Mouse (Mus musculus) intestine, postnatal 0 days (tissue): ENCODE data around the gene Isca2. TPM values are rescaled to one million over a fixed set of nuclear protein-coding genes. Genes with fewer than 3 reads are reported as not detected.

Experiments
- ATAC-seq: fragments of 200-750 bp; cut with Nextera tagmentation; 2 replicates; pipeline ENCODE4 v1.8.0; 2017; ENCODE audit warnings: mild to moderate bottlenecking, moderate TSS enrichment, moderate library complexity
- H3K27ac ChIP-seq: fragments of 300-500 bp; sonication (generic); 2 replicates; pipeline ENCODE4 v1.5.1; 2014; ENCODE audit warnings: mild to moderate bottlenecking, low read depth, low read length, moderate library complexity
- H3K27me3 ChIP-seq: fragments of 300-500 bp; sonication (generic); replicated peaks from 2 replicates; pipeline ENCODE4 v1.6.1; 2014; ENCODE audit warnings: low read length, mixed read lengths; ENCODE audit not compliant: control insufficient read depth, insufficient read depth
- H3K36me3 ChIP-seq: fragments of 300-500 bp; sonication (generic); 2 replicates; pipeline ENCODE4 v1.6.1; 2014; ENCODE audit warnings: mild to moderate bottlenecking, moderate library complexity; ENCODE audit not compliant: control insufficient read depth, insufficient read depth
- H3K4me1 ChIP-seq: fragments of 300-500 bp; sonication (generic); replicated peaks from 2 replicates; pipeline ENCODE4 v1.6.1; 2014; ENCODE audit warnings: antibody characterized with exemption, low read length, mixed read lengths; ENCODE audit not compliant: control insufficient read depth, insufficient read depth
- H3K4me2 ChIP-seq: fragments of 300-500 bp; sonication (generic); replicated peaks from 2 replicates; pipeline ENCODE4 v1.6.1; 2014; ENCODE audit warnings: low read depth, mild to moderate bottlenecking, moderate library complexity
- H3K4me3 ChIP-seq: fragments of 300-500 bp; sonication (generic); 2 replicates; pipeline ENCODE4 v1.5.1; 2014; ENCODE audit warnings: low read depth, low read length
- H3K9ac ChIP-seq: fragments of 300-500 bp; sonication (generic); 2 replicates; pipeline ENCODE4 v1.6.1; 2014; ENCODE audit warnings: mild to moderate bottlenecking, low read depth, low read length
- H3K9me3 ChIP-seq: fragments of 300-500 bp; sonication (generic); 2 replicates; pipeline ENCODE4 v1.6.1; 2016; ENCODE audit warnings: mixed run types; ENCODE audit not compliant: control insufficient read depth
- CTCF ChIP-seq: sonication (generic); IDR thresholded peaks from 2 replicates; pipeline ENCODE4 v1.5.1; 2016; ENCODE audit warnings: low read depth, mild to moderate bottlenecking, control low read depth, antibody characterized with exemption, moderate library complexity
- WGBS: fragments of 180-500 bp; shearing (Covaris S2); extraction: QIAGEN DNeasy Blood & Tissue Kit; methylation state at CpG from one replicate; pipeline ENCODE4 v1.1.7; 2014; 5-methylcytosine and 5-hydroxymethylcytosine counted together
- polyA plus RNA-seq: library from polyadenylated mRNA; unstranded; fragments of >200 nt; fragmentation: Nextera tagmentation; extraction: Ambion mirVana; gene quantifications from 2 replicates; pipeline ENCODE4 v1.2.1, GENCODE M21; 2015

Gene Isca2
- polyA plus RNA-seq, 1 experiment from 2014 or later = 119 TPM

DNA sequence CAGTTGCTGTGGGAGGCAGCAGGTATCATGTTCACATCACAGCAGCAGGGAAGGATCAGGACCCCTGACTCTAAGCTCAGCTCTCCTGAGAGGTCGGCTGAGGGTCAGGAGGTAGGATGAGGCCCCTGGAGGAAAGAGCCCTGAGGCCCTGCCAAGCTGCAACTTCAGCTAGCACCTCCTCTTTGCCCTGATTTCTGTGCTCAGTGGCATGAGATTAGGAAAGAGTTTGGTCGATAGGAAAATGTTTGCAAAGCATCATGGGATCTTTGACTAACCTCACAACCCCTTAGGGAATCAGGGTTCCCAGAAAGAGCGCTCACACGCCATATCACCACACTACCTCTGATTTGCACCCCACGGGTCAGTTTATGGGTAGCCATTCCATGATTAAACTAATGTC, 33.7 kb downstream of the Isca2 start:
- Histone ChIP-seq H3K9ac (no peak overlapping the region), H3K4me1 (peaks cover 2% of the 10 kb centered on the region; the same call in 1 of the 2 replicates), H3K4me2 (0 out of 2 replicates have a peak overlapping the region, but pooled peaks have one; percentile 27), H3K27ac (peak overlapping the region; percentile 46), H3K4me3 (no peak overlapping the region), H3K9me3 (no peaks in the 10 kb centered on the region), H3K36me3 (no peaks in the 10 kb centered on the region), H3K27me3 (no peaks in the 10 kb centered on the region)
- no peak for TF ChIP-seq CTCF
- WGBS = 40% methylated on average over 5 of the region's 5 CpGs
- 0 out of 2 replicates have a peak, but pooled peaks have one; percentile 16 for ATAC-seq

GRCm38 (mm10) chr12:84807351-84807750, 34.3 kb downstream of the Isca2 start:
- no peaks in the 10 kb centered on the region for H3K9me3 ChIP-seq
- H3K36me3 ChIP-seq = no peaks in the 10 kb centered on the region
- H3K4me3 ChIP-seq = no peak overlapping the region
- H3K27ac ChIP-seq = no peak overlapping the region
- H3K4me1 ChIP-seq = peaks cover 2% of the 10 kb centered on the region; the same call in 1 of the 2 replicates
- no peak for ATAC-seq
- no peak overlapping the region for H3K9ac ChIP-seq
- WGBS = 71% methylated on average over 13 of the region's 13 CpGs
- H3K27me3 ChIP-seq = no peaks in the 10 kb centered on the region
- TF ChIP-seq CTCF = no peak
- H3K4me2 ChIP-seq = no peak overlapping the region

GRCm38 (mm10) chr12:84809033-84809432, 36.0 kb downstream of the Isca2 start:
- ATAC-seq = no peak
- Histone ChIP-seq H3K4me2 (no peak overlapping the region), H3K27ac (no peak overlapping the region), H3K9me3 (no peaks in the 10 kb centered on the region), H3K27me3 (no peaks in the 10 kb centered on the region), H3K9ac (no peak overlapping the region), H3K4me1 (peaks cover 2% of the 10 kb centered on the region; the same call in 1 of the 2 replicates), H3K36me3 (no peaks in the 10 kb centered on the region), H3K4me3 (no peak overlapping the region)
- no peak for TF ChIP-seq CTCF
- WGBS = 82% methylated on average over 6 of the region's 6 CpGs

GRCm38 (mm10) chr12:84810810-84811209, 37.8 kb downstream of the Isca2 start:
- H3K4me1 ChIP-seq = peaks cover 2% of the 10 kb centered on the region; the same call in 1 of the 2 replicates
- H3K4me3 ChIP-seq = no peak overlapping the region
- H3K9ac ChIP-seq = no peak overlapping the region
- no peaks in the 10 kb centered on the region for H3K36me3 ChIP-seq
- H3K27me3 ChIP-seq = no peaks in the 10 kb centered on the region
- TF ChIP-seq CTCF = no peak
- WGBS = 75% methylated on average over 1 of the region's 1 CpGs
- no peak overlapping the region for H3K27ac ChIP-seq
- no peak for ATAC-seq
- H3K9me3 ChIP-seq = no peaks in the 10 kb centered on the region
- no peak overlapping the region for H3K4me2 ChIP-seq

DNA sequence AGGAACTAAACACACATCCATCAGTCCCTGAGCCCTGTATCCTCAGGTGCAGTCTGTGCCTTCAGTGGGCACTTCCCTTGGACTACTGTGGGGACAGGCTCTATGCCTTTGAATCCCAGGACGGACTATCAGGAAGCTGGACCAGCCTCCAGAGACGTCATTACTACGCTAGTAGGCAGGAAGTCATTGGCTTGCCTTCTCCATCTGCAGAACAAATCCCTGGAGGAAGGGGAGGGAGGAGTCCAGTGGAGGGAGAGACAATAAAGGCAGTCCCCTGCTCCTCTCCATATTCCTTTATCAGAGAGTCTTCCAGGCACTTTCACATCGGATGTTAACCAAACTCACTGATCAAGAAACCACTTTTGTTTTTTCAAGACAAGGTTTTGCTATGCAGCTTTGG, 38.5 kb downstream of the Isca2 start:
- Histone ChIP-seq H3K4me3 (no peak overlapping the region), H3K27ac (no peak overlapping the region), H3K9me3 (no peaks in the 10 kb centered on the region), H3K36me3 (no peaks in the 10 kb centered on the region), H3K4me1 (no peaks in the 10 kb centered on the region), H3K9ac (no peak overlapping the region), H3K4me2 (no peak overlapping the region), H3K27me3 (no peaks in the 10 kb centered on the region)
- ATAC-seq = no peak
- 54% methylated on average over 4 of the region's 4 CpGs for WGBS
- TF ChIP-seq CTCF = no peak

DNA sequence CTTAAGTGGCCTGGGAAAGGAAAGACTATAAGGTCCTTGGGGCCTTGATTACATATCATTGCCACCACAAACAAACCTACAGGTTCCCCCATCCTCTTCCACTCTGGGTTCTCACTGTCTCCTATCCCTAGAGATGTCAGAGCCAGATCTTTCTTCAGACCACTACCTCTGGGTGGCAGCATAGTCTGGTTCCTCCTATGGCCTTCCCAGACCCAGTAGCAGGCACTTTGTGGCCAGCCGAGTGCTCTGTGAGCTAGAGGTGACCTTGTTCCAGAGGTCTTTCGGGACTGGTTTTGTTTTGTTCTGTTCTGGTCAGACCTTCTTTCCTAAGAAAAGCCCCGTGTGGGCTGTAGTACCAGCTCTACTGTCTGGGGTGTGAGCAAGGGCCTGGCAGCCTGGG, 39.0 kb downstream of the Isca2 start:
- no peak overlapping the region for H3K4me3 ChIP-seq
- TF ChIP-seq CTCF = peak; percentile 60
- WGBS = 67% methylated on average over 3 of the region's 3 CpGs

DNA sequence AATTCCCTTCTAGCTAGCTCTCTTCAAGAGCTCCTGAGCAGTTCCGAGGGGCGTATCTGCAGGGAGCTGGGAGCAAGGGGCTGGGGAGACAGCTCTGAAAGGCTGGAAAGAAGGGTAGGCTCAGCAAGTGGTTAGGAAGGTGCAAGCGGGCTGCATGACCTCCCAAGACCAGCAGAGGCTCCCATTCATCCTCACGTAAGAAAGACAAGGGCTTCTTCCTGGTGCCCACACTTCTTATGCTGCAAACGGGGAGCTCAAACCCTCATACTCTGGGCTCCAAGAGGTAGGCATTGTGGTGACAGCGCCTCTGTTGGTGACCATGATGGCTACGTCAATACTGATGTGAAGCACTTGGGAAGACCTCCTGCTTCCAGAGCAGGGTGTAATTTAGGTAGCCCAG, 40.7 kb downstream of the Isca2 start:
- H3K27ac ChIP-seq = no peak overlapping the region
- WGBS = 50% methylated on average over 7 of the region's 7 CpGs
- H3K36me3 ChIP-seq = no peaks in the 10 kb centered on the region
- H3K9me3 ChIP-seq = no peaks in the 10 kb centered on the region
- no peak for ATAC-seq
- H3K4me2 ChIP-seq = no peak overlapping the region
- H3K9ac ChIP-seq = no peak overlapping the region
- no peaks in the 10 kb centered on the region for H3K4me1 ChIP-seq
- H3K4me3 ChIP-seq = no peak overlapping the region
- TF ChIP-seq CTCF = peak; percentile 55
- no peaks in the 10 kb centered on the region for H3K27me3 ChIP-seq

More for the DNA sequence above, 39.0 kb downstream of the Isca2 start:
- Histone ChIP-seq H3K27me3 (no peaks in the 10 kb centered on the region), H3K4me1 (no peaks in the 10 kb centered on the region), H3K27ac (no peak overlapping the region), H3K36me3 (no peaks in the 10 kb centered on the region), H3K9ac (no peak overlapping the region), H3K9me3 (no peaks in the 10 kb centered on the region), H3K4me2 (no peak overlapping the region)
- ATAC-seq = no peak
